Mouse (Mus musculus) liver, embryonic 16.5 days (tissue): ENCODE measurements around the gene Tmem270. TPM values are rescaled to one million over a fixed set of nuclear protein-coding genes. Genes with fewer than 3 reads are reported as not detected.

ENCODE experiments used
- ATAC-seq: fragments of 200-750 bp; cut with Nextera tagmentation; 2 replicates; pipeline ENCODE4 v1.8.0; 2017; ENCODE audit warnings: low read depth, mild to moderate bottlenecking, moderate number of reproducible peaks, moderate library complexity
- H3K27ac ChIP-seq: fragments of 300-500 bp; sonication (generic); 2 replicates; pipeline ENCODE4 v1.5.1; 2014; ENCODE audit warnings: mild to moderate bottlenecking, low read length
- H3K27me3 ChIP-seq: fragments of 300-500 bp; sonication (generic); 2 replicates; pipeline ENCODE4 v1.6.1; 2014; ENCODE audit warnings: low read depth, low read length, mixed read lengths; ENCODE audit not compliant: control insufficient read depth, insufficient read depth
- H3K36me3 ChIP-seq: fragments of 300-500 bp; sonication (generic); 2 replicates; pipeline ENCODE4 v1.6.1; 2014; ENCODE audit warnings: mild to moderate bottlenecking; ENCODE audit not compliant: control insufficient read depth, insufficient read depth
- H3K4me1 ChIP-seq: fragments of 300-500 bp; sonication (generic); 2 replicates; pipeline ENCODE4 v1.6.1; 2014; ENCODE audit warnings: low read depth, low read length, mixed read lengths; ENCODE audit not compliant: control insufficient read depth
- H3K4me2 ChIP-seq: fragments of 300-500 bp; sonication (generic); 2 replicates; pipeline ENCODE4 v1.6.1; 2014; ENCODE audit warnings: low read depth, low read length, mixed read lengths
- H3K4me3 ChIP-seq: fragments of 300-500 bp; sonication (generic); 2 replicates; pipeline ENCODE4 v1.5.1; 2014; ENCODE audit warnings: low read depth, mild to moderate bottlenecking, low read length
- H3K9ac ChIP-seq: fragments of 300-500 bp; sonication (generic); 2 replicates; pipeline ENCODE4 v1.6.1; 2014; ENCODE audit warnings: low read depth, low read length
- H3K9me3 ChIP-seq: fragments of 300-500 bp; sonication (generic); replicated peaks from 2 replicates; pipeline ENCODE4 v1.6.1; 2016; ENCODE audit warnings: low read length; ENCODE audit not compliant: control insufficient read depth
- WGBS: fragments of 180-500 bp; shearing (Covaris S2); extraction: QIAGEN DNeasy Blood & Tissue Kit; methylation state at CpG from one replicate; pipeline ENCODE4 v1.1.7; 2014; ENCODE audit not compliant: insufficient replicate concordance; 5-methylcytosine and 5-hydroxymethylcytosine counted together
- polyA plus RNA-seq: library from polyadenylated mRNA; unstranded; fragments of >200 nt; fragmentation: Nextera tagmentation; extraction: Ambion mirVana; gene quantifications from 2 replicates; pipeline ENCODE4 v1.2.1, GENCODE M21; 2015

Gene Tmem270
- polyA plus RNA-seq, 1 experiment from 2014 or later: 0.12 TPM

DNA sequence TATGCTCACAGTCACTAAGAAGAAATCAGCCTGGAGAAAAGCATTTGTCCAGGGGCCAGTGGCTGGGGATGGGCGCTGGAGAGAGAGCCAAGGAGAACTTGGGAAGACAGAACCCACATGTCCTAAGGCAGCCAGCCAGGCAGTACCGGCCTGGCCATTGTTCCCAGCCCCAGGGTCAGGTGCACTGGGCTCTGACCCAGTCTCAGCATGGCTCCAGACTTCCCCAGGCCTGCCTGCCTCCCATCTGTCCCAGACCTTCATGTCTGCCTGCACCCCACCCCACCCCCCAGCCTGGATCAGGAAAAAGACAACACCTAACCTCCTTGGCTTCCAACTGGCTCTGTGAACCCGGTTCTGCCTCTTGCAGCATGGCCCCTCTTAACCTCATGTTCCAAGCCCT is 23.5 kb downstream of the Tmem270 start:
- ATAC-seq: no peak
- no peak overlapping the region for H3K4me3 ChIP-seq
- WGBS: 54% methylated on average over 3 of the region's 3 CpGs
- H3K4me1 ChIP-seq: no peaks in the 10 kb centered on the region
- no peaks in the 10 kb centered on the region for H3K36me3 ChIP-seq
- no peaks in the 10 kb centered on the region; the same call in 1 of the 2 replicates for H3K9me3 ChIP-seq
- H3K27ac ChIP-seq: no peak overlapping the region
- H3K27me3 ChIP-seq: no peaks in the 10 kb centered on the region
- H3K9ac ChIP-seq: no peak overlapping the region
- no peak overlapping the region for H3K4me2 ChIP-seq

GRCm38 (mm10) chr5:134876801-134877200 is 29.7 kb downstream of the Tmem270 start:
- Histone ChIP-seq H3K4me2 (no peak overlapping the region), H3K9me3 (no peaks in the 10 kb centered on the region; the same call in 1 of the 2 replicates), H3K36me3 (no peaks in the 10 kb centered on the region), H3K27ac (no peak overlapping the region), H3K27me3 (no peaks in the 10 kb centered on the region), H3K4me3 (no peak overlapping the region), H3K9ac (no peak overlapping the region), H3K4me1 (no peaks in the 10 kb centered on the region)
- WGBS: 52% methylated on average over 10 of the region's 10 CpGs
- ATAC-seq: no peak

GRCm38 (mm10) chr5:134875245-134875644 is 31.3 kb downstream of the Tmem270 start:
- H3K36me3 ChIP-seq: no peaks in the 10 kb centered on the region
- H3K9ac ChIP-seq: no peak overlapping the region
- no peaks in the 10 kb centered on the region for H3K27me3 ChIP-seq
- no peak overlapping the region for H3K27ac ChIP-seq
- H3K4me3 ChIP-seq: no peak overlapping the region
- H3K4me1 ChIP-seq: no peaks in the 10 kb centered on the region
- WGBS: 65% methylated on average over 5 of the region's 5 CpGs
- H3K4me2 ChIP-seq: no peak overlapping the region
- no peaks in the 10 kb centered on the region for H3K9me3 ChIP-seq
- no peak for ATAC-seq

DNA sequence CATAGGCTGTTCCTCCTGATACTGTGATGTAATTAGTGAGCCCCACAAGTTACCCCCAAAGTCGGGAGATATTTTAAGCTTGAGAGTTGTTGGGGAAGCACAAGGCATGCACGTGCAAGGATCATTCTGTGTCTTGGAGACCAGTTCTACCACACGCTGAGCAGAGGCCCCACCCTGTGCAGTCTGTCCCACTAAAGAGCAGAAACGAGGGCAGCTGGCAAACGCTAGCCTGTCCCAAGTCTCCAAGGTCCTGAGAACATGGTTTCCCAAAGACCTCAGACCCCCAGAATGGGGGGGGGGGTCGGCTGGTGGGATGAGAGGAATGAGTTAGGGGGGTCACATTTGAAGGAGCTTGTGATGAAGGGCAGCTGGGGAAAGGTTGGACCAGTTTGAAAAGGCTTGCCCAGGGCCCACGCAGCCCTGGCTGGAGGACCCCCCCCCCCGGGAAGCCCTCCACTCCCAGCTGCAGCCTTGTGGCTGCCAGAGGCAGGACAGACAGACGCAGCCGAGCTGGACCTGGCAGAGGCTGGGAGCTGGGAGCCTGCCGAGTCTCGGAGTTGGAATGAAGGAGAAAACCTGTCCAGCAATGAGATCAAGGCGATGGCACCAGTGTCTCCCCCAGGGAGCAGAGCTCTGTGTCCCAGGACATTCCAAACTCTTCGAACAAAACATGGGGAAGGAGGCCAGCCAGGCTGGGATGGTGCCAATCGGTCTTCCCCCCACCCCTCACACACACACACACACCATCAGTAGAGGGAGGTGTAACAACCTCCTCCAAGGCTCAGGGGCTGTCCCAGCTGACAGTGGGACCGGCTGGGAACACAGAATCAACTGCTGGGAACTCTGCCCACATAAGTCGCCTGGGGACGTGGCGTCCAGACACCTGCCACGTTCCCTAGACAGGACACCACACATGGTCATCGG is 32.3 kb downstream of the Tmem270 start:
- Histone ChIP-seq H3K4me2 (no peak overlapping the region), H3K36me3 (no peaks in the 10 kb centered on the region), H3K4me1 (no peaks in the 10 kb centered on the region), H3K27me3 (no peaks in the 10 kb centered on the region), H3K9ac (no peak overlapping the region), H3K9me3 (no peaks in the 10 kb centered on the region), H3K4me3 (no peak overlapping the region), H3K27ac (no peak overlapping the region)
- ATAC-seq: no peak
- 61% methylated on average over 21 of the region's 21 CpGs for WGBS

- no peak overlapping the region for H3K27ac ChIP-seq
- H3K4me1 ChIP-seq: no peaks in the 10 kb centered on the region
- ATAC-seq: no peak
- H3K27me3 ChIP-seq: no peaks in the 10 kb centered on the region
- no peaks in the 10 kb centered on the region for H3K9me3 ChIP-seq
- H3K4me3 ChIP-seq: no peak overlapping the region
- H3K4me2 ChIP-seq: no peak overlapping the region
- WGBS: 72% methylated on average over 8 of the region's 8 CpGs
- no peaks in the 10 kb centered on the region for H3K36me3 ChIP-seq
- H3K9ac ChIP-seq: no peak overlapping the region
Observed at GRCm38 (mm10) chr5:134873034-134873433, 33.5 kb downstream of the Tmem270 start.

DNA sequence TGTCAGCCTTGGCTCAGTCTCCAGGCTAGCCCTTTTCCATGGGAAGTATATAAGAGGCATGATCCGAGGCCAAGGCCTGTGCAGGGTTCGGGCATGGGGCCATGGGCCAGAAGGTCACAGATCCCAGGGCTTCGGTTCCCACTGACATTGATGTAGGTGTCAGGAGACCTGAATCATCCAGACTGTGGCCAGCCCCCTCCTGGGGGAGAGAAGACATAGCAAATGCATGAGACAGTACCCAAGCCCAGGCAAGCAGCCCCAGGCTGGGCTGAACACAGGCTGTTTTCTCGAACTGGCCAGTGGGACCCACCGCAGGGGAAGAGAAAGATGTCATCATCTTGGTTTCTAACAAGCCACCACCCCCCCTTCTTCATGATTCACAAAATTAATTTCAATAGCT is 33.9 kb downstream of the Tmem270 start:
- H3K9ac ChIP-seq: no peak overlapping the region
- WGBS: 41% methylated on average over 5 of the region's 5 CpGs
- H3K27ac ChIP-seq: no peak overlapping the region
- H3K4me3 ChIP-seq: no peak overlapping the region
- no peaks in the 10 kb centered on the region for H3K36me3 ChIP-seq
- H3K4me1 ChIP-seq: no peaks in the 10 kb centered on the region
- no peak for ATAC-seq
- H3K9me3 ChIP-seq: no peaks in the 10 kb centered on the region
- H3K27me3 ChIP-seq: no peaks in the 10 kb centered on the region
- no peak overlapping the region for H3K4me2 ChIP-seq

GRCm38 (mm10) chr5:134868506-134868905 is 38.0 kb downstream of the Tmem270 start:
- H3K27me3 ChIP-seq: no peaks in the 10 kb centered on the region
- no peaks in the 10 kb centered on the region for H3K4me1 ChIP-seq
- ATAC-seq: no peak
- 44% methylated on average over 5 of the region's 5 CpGs for WGBS
- no peaks in the 10 kb centered on the region for H3K36me3 ChIP-seq
- no peak overlapping the region for H3K4me2 ChIP-seq
- H3K9me3 ChIP-seq: no peaks in the 10 kb centered on the region
- no peak overlapping the region for H3K4me3 ChIP-seq
- no peak overlapping the region for H3K27ac ChIP-seq
- H3K9ac ChIP-seq: no peak overlapping the region

DNA sequence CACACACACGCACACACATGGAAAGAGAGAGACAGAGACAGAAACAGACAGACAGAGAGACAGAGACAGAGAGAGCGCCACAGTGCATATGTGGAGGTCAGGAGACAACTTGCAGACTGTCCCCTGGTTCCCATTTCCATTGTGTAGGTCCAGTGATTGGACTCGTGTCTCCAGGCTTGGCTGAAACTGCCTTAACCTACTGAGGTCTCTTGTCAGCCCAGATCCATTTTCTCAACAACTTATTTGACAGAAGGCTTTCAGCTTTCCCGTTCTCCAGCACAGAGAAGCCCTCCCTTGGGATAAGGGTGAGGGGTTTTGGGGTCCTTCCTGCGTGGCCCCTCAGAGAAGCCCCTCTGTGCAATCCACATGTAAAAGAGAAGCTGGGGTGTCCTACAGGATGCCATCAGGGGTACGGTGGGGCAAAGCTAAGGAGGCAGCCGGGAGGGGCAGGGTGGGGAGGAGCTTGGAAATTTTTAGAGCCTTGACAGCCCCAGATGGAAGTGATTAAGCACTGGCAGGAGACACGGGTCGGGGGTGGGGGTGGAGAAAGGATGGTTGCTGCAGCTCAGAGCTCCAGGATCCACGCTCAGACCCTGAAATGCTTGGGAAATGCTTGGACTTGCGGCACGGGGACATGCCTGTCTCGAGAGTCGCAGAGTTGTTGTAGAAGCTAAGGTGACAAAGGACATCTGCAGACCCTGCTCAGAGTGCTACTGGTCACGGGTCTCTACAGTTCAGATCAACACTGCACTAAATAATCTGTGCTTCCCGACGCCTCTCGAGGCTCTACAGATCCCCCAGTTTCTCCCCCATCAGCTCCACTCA is 39.0 kb downstream of the Tmem270 start:
- Histone ChIP-seq H3K4me2 (no peak overlapping the region), H3K4me3 (no peak overlapping the region), H3K9ac (no peak overlapping the region), H3K27ac (no peak overlapping the region), H3K27me3 (no peaks in the 10 kb centered on the region), H3K36me3 (no peaks in the 10 kb centered on the region), H3K9me3 (no peaks in the 10 kb centered on the region), H3K4me1 (no peaks in the 10 kb centered on the region)
- WGBS: 40% methylated on average over 18 of the region's 18 CpGs
- ATAC-seq: no peak

DNA sequence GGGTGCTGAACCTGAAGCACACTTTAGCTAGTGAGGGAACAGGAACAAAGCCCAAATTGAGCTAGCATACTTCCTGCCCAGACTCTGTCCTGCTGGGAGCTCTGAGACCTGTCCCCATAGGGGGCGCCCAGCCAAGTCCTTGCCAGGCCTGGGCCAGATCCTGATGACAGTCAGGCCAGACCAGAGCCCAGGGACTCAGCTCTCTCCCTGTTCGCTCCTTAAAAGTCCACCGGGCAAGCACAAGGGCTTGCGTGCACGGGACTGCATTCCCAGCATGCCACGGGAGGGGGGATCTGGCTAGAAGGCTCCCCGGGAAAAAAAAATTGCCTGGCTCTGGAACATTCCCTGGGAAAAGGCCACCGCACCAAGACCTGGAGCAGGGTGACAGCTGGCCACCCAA is 41.4 kb downstream of the Tmem270 start:
- no peak overlapping the region for H3K9ac ChIP-seq
- H3K4me3 ChIP-seq: no peak overlapping the region
- H3K4me2 ChIP-seq: no peak overlapping the region
- no peaks in the 10 kb centered on the region for H3K4me1 ChIP-seq
- no peak overlapping the region for H3K27ac ChIP-seq
- H3K36me3 ChIP-seq: no peaks in the 10 kb centered on the region
- no peak for ATAC-seq
- 57% methylated on average over 8 of the region's 8 CpGs for WGBS
- no peaks in the 10 kb centered on the region for H3K27me3 ChIP-seq
- no peaks in the 10 kb centered on the region for H3K9me3 ChIP-seq
